Mouse (Mus musculus): ENCODE measurements around the gene Mat1a. TPM values are rescaled to one million over a fixed set of nuclear protein-coding genes. Genes with fewer than 3 reads are reported as not detected.

The Mat1a gene
- total RNA-seq, 2 experiments from 2014 or later, result 0.52 TPM; not detected in 1

DNA sequence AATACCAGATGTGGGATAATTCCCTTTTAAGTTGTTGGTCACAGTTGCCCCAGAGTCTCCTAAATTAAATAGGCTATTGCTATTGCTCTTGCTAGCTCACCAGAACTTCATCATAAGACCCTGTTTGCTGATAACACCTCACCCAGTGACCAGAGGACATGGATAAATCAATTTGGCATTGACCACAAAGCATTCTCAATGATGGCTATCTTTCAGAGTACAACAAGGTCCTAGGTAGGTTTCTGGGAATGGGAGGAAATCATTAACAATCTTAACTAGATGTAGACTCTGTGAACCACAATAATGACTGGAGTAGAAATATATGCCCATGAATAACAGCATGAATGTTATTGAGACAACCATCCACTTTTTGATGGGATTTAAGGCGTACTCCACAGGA is 35.9 kb downstream of the Mat1a start:
- no peak for DNase-seq

DNA sequence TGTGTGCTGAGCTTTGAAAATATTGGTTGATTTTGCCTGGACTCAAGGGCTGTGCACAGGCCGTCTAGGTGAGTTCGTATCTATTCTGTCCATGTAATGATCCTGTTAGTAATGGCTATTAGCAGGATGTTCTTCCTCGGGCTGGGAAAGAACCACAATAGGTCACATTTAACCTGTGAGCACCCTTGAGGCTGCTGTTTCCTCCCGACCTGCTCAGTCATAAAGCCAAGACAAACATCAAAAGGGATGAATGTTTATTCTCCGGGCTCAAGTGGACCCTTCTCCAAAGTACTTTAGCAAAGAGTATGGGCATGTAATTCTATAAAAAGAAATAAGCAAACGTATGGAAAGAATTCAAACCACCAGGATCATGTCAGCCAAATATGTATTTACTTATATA is 41.2 kb downstream of the Mat1a start:
- DNase-seq, result no peak

DNA sequence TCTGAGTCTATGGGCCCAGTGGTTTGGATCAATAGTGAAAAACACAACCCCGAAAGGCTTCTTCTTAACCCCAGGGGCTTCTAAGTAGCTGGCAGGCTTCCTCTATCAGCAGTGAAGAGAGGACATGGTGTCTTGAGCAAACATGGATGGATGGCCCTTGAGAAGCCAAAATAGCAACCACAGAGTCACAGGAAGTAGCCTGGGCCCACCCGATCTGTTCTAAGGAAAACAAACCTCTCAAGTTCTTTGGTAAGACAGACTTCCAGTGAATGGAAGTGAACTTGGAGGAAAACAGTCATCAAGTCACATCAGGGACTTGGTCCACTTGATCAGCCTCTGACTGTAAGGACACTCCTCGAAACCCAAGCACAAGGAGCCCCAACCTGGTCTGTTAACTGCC is 42.1 kb downstream of the Mat1a start:
- no peak for DNase-seq

DNA sequence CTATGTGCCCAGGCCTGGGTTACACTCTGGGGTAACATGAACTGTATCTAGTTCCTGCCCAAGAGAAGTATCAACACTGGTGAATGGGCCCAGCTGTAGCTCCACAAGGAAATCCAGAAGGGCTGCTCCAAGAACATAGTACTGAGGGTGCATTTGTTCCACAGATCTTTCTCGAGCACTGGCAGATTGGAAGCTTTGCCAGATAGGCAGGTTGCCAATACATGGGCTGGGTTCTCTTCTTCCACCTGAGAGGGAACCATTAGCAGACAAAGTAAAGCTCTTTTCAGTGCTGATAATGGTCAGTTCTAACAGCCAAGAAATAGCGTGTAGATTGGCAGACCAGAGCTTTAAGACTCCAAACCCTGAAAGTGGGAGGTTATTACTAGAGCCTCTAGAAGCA is 42.5 kb downstream of the Mat1a start:
- DNase-seq, result no peak

DNA sequence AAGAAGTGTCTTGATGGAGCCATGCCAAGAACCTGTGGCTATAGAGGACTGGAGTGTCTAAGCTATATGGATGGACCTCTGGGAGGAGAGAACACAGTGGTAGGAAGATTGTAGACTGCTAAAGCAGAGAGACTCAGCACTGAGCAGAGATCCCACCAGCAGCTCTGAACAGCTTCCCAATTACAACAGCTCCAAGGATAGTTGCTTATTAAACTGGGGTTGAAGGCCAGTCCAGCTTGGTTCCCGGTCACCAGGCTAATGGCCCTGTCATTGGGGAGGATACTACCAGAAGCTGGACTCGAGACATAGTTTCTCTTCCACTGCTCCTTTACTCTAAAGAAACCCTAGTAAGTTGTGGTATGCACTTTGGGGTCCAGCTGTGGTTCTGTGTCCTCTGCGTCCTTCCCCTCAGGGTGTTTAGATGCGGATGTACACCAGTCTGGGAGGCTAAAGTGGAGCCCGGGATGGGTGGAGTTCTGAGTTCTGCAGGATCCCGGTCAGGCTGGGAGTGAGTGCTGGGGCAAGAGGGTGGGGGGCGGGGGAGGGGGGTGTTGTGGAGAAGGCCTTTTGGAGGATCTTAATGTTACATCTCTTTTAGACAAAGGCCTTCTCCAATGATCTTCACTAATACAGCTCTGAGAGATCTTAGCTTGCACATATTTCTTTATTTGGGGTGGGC is 46.5 kb downstream of the Mat1a start, which contains the start of gene Mbl1:
TSS of gene Mbl1 (plus strand) at position 239 of the 679 bp plus-strand sequence.
- DNase-seq, result no peak

DNA sequence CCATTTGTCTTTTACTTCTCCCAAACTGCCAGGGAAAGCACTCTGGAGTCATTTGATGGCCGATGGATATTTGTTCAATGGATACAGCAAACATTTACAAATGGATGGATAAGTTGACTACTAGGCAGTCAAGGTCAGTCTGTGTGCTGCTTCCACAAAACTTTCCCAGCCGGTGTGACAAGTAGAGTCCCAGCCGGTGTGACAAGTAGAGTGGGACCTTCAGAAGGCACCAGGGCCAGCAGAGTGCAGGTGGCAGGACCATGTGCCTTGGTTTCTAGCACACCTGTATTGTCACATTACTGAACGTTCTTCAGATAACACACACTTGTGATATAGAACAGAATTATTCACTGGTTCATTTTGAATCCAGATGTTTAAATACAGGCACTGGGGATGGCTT is 55.2 kb downstream of the Mat1a start:
- DNase-seq, result no peak

DNA sequence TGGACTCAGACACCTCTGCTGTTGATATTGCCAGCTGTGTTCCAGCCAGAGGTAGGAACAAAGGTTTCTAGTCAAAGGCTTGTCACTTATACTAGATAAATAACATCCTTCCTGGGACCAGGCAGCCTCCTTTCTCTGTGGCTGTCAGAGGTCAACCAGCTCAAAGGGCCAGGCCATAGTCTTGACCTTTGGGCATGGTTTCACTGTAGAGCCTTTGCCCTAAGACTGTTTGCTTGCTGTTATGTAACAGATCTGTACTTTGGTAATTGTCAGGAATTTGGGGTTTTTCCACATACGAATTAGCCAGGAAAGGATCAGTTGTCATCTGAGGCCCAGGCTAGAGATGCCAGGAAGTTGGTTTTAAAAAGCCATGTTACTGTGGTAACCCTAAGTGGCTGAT is 55.9 kb downstream of the Mat1a start:
- no peak for DNase-seq

DNA sequence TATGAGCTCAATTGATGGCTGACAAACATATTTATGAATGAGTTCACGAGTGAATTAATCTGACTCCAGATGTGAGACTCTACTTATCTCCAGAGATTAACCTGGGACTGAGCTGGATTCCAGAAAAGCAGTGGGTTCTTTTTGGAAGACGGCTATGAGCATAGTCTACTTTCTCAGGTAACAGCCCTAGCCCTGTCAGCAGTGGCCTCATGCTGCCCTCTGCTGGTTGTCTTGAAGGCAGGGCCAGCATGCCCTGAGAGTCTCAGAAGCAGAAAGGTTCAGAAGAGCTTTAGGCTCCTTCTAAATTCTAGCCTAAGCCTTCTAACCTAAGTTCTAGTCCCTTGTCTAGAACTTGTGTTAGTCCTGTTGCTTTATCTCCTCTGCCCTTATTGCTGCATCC is 57.8 kb downstream of the Mat1a start:
- DNase-seq, result peak; percentile 21

DNA sequence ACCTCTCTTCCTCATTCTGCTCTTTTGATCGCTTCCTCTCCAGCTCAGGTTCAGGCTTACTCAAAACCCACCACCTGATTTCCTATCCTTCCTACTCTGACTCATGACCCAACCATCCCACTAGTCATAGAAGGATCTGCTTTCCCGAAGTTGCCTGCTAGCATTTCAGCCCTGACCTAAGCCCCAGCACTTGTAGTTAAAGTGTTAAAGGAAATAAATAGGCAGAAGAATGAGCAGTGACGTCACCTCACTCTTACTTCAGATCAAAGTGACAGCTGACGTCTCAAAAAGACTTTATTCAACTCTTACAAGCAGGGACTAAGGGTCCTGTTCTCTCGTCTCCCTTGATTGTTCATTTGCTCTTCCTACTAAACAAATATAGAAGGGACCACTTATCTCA is 62.4 kb downstream of the Mat1a start:
- no peak for DNase-seq

DNA sequence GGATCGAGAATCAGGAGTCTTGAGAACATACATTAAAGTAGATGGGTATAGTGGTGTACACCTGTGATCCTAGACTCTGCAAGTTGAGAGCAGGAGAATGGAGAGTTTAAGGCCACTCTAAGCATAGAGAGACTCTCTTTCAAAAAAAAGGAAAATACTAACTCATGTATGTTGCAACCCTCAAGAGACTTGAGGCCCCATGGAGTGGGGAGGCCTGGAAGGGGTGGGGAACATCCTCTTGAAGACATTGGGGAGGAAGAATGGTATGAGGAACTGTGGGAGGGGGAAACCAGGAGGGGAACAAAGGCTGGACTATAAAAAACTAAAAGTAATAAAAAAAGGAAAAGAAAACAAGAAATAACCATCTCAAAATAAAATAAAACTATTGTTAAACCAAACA is 63.7 kb downstream of the Mat1a start:
- DNase-seq, result no peak

DNA sequence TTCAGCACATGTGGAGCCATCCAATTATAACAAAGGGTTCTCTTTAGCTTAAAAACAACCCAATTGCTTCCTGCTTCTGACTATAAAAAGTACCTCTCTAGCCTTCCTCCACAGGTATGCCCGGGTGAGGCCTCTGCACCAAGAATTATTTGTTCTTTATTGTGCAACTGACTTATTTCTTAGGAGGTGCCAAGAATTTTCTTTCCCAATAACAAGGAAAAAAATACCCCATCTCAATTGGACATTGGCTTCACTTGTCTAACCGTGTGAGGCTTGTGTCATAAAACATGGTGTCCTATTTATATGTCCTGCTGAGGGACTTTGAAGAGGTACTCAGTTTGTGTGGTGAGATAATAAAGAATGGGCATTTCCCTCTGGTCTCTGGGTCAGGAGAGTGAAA is 65.7 kb downstream of the Mat1a start:
- no peak for DNase-seq

Other genes starting within 250 kb of the Mat1a start
- gene Sh2d4b, start 211.8 kb upstream of the Mat1a start, total RNA-seq (2021), result under 1 TPM; 0.56 to 0.87 TPM
- 10 to 100 TPM; 17.2 to 19.1 TPM for gene Tspan14, start 138.2 kb upstream of the Mat1a start, total RNA-seq (2021)
- 10 to 100 TPM in 1 of 2 experiments, 1 to 10 TPM in 1; 7.2 to 11.0 TPM for gene Fam213a, start 91.2 kb upstream of the Mat1a start, total RNA-seq (2021)
- gene Dydc2, start 35.8 kb upstream of the Mat1a start, total RNA-seq (2021), result not detected
- gene Dydc1, start 32.1 kb upstream of the Mat1a start, total RNA-seq (2021), result not detected
- gene Sftpa1, start 26.7 kb downstream of the Mat1a start, total RNA-seq (2021), result not detected
- gene Mbl1, start 46.4 kb downstream of the Mat1a start, total RNA-seq (2021), result under 1 TPM in 1 of 2 experiments, not detected in 1; 0.52 TPM
- not detected for gene Sftpd, start 80.1 kb downstream of the Mat1a start, total RNA-seq (2021)
- gene Gm2832, start 173.8 kb downstream of the Mat1a start, total RNA-seq (2021), result not detected
- not detected for gene Gm5798, start 243.6 kb downstream of the Mat1a start, total RNA-seq (2021)

All from gastrocnemius, postnatal 10 days (tissue).